Mouse (Mus musculus) cerebellum, adult (tissue): Measurements from ENCODE around the gene Gm13023.
"Not testable (repeated sequence)": the region's sequence is repeated elsewhere in the genome, so short reads cannot be mapped to it uniquely, and the experiment has no call there.

Source experiments
- ATAC-seq: cut with Nextera tagmentation; 2 replicates; pipeline ENCODE4 v1.9.2; 2017; ENCODE audit warnings: mild to moderate bottlenecking, moderate library complexity, mixed read lengths; ENCODE audit not compliant: insufficient number of reproducible peaks, low FRiP score, low TSS enrichment

Gene Gm13023

GRCm38 (mm10) chr4:143789052-143789451, at the start of gene Gm13023:
Gene Gm13023 (plus strand): TSS chr4:143789352.
- ATAC-seq = not testable (repeated sequence)

GRCm38 (mm10) chr4:143815993-143816392, 26.8 kb downstream of the Gm13023 start, which contains the start of gene Gm13084:
Gene Gm13084 (minus strand): TSS chr4:143816093.
- ATAC-seq = no peak
